Mouse (Mus musculus) granulocyte monocyte progenitor cell, adult 5-6 weeks (primary cell): ENCODE results near the gene Itpripl1. TPM values are rescaled to one million over a fixed set of nuclear protein-coding genes. Genes with fewer than 3 reads are reported as not detected.
"Not testable (repeated sequence)": the region's sequence is repeated elsewhere in the genome, so short reads cannot be mapped to it uniquely, and the experiment has no call there.

ENCODE experiments used
- ATAC-seq: replicated peaks from 2 replicates; pipeline ENCODE4 v1.8.0; 2016; ENCODE audit warnings: mild to moderate bottlenecking, moderate TSS enrichment, inconsistent platforms; ENCODE audit not compliant: poor library complexity, severe bottlenecking
- total RNA-seq, 2 experiments: library from RNA; stranded (forward) in 1 of 2; stranded (reverse) in 1 of 2; fragments of 200-712, 200-1000 nt in 1 of 2; fragments of >200 nt in 1 of 2; fragmentation: Nextera tagmentation in 1 of 2; gene quantifications; 2 replicates each; pipeline ENCODE4 v1.2.3; 2014 to 2017

Itpripl1 gene
- total RNA-seq (2014; fragmentation: Nextera tagmentation) (27.7 and 33.8 TPM in 2 replicates), total RNA-seq (2017) (22.5 and 26.2 TPM in 2 replicates)

DNA sequence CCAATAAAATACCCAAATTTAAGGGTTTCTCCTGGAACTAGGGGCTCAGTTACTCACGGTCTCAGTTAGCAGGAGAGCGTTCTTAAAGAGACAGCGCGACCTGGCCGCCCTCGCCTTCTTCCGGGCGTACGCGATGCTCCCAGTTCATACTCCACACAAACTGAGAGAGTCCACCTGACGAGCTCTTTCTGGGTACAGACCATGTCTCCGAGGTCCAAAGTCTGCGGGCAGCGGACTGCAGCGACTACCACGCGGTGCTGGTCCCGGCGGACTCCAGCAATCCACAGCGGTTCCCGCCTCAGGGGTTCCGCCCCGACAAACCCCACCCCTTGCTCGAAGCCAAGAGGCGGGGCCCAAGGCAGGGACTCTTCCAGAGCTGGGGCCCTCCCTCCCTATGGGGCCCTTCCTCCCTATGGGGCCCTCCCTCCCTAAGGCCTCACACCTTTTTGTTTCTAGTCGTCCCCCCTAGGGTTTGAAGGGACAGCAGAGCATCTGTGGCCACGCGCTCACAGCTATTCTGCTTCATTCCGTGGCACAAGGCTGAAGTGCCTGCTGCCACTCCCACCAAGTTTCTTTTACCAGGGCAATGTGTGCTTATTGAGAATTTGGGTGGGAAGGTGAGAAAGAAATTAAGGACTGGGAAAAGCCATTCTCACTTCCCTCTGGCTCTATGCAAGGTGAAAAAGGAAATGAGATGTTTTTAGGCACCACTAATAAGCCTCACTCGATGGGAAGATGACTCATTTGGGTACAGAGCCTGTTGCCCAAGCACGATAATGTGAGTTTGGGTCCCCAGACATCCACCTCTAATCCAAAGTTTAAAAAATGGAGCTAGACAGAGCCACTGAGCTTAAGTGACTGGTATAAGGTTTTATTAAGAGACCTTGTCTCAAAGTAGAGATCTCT, at the start of gene Itpripl1:
Gene Itpripl1, minus strand, starts transcription at position 285 of the 906 bp plus-strand sequence.
- ATAC-seq, result peak; percentile 87

DNA sequence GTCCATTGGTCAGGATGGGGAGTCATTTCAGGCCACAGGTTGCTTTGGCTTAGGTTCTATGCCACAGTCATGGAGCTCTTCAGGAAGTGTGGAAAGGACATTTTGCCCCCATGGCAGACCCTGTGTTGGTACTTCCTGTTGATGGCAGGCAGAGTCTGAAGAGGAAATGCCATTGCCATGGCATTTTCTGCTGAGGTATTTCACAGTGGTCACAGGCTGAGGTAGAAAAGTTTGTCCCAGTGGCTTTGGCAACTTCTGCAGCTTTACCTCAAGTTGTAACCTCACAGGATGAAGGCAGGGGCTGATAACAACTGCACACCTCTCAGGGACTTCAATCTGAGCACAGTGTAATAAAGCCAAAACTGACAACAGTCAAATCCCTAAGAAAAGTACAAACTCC, 46.3 kb upstream of the Itpripl1 start:
- peak; percentile 56 for ATAC-seq

DNA sequence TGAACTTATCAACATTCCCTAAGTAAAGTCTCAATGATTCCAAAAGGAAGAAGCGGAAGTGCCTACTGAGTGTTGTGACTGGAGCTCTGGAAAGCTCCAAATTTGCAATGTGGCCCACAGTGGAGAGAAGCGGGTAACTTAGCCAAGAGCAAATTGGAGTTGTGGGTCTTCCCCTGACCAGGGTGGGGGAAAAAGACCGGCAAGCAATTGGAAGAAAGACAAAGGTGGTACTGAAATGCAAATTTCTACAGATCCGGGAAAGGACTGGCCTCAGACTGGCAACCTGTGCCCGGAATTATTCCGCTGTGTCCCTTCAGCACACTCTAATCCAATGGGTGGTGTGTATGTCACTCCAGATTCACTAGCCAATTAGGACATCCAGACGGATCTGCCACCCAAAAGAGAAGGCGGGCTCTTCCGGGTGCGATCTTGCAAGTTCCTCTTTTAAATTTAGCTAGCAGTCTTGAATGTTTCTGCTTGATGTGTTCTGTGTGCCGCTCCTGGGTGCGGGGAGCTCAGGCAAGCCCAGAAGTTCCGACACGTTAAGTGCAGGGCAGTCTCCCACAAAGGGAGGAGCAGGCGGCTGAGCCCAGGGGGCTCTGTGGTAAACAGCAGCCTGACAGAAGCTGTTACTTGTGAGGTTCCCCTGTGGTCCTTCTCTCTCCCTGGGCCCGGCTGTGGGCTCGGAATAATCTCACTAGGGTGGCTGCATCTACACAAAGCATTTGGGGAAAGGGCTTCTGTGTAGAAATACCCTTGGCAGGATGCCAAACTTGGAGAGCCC, 39.5 kb upstream of the Itpripl1 start:
- peak; percentile 99 for ATAC-seq

DNA sequence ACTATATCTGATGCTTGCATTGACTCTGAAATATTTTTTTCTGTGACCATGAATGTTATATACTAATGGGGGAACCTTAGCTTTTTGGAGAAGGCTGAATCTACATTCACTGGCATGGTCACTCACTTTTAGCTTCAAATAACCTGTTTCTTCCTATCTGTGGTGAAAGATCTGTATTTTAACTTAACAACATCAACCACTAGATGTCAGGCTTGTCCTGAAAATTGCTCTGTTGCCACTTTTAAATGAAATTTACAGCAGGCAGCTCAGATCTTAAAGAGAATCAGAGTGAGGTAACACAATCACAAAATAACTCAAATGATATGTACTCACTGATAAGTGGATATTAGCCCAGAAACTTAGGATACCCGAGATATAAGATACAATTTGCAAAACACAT, 23.0 kb upstream of the Itpripl1 start:
- 0 out of 2 replicates have a peak, but pooled peaks have one; percentile 33 for ATAC-seq

DNA sequence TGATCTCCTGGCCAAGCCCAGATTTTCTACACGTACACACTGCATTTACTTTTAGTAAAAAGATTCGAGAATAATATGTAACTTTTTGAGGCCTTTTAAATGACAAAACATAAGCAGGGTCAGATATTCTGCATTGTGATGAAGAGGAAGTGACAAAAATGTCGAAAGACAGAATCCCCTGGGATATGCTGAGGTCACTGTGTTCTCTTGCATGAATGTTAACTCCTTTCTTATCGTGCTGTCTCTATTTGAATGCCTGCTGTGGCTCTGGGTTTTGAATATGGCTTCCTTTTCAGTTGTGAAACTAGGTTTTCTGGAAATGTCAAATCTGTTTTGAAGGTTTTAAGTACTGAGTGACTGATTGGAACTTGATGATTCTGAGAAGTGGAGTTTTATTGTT, 22.4 kb upstream of the Itpripl1 start:
- ATAC-seq, result no peak

DNA sequence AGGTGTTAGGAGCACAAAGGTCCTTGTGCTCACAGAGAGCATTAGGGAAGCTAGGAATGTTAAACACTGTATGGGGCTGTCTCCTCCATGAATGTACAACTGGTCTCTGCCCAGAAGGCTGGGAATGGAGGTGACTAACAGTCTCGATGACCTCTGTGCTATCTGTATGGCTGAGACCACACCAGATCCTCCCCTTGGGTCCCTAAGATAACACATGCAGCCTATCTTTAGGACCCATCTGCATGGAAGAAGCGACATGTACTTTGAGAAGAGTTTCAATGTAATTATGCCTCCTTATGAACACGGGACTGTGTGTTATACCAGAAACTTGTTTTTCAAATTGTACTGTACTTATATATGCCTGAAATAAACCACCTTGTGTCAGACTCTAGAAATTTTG, 2.5 kb upstream of the Itpripl1 start:
- no peak for ATAC-seq

DNA sequence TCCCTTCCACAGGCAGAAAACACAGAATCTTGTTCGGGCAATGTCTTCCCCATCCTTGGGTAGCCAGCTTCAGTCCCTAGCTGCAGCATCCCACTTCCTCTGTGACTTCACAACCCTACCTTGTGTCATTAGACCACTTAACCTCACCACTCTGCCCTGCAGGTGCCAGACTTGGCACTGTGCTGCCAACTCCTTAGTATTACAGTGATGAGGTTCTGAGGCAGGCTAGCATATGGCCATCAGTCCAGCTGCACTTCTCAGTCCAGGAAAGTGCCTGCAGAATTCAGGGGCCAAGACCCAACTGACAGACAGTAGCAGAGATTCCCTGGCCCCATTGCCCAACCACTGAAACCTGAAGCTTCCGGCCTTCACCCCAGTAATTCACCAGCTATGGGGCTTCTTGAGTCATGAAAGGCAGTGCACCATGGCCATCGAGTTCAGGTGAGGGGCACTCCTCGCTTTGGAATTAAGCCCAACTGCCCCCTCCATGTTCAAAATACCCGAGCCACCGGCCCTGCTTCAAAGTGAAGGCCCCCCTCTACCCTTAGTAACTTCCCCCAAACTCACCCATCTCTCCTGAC, 575 bp downstream of the Itpripl1 start:
- peak; percentile 45 for ATAC-seq

DNA sequence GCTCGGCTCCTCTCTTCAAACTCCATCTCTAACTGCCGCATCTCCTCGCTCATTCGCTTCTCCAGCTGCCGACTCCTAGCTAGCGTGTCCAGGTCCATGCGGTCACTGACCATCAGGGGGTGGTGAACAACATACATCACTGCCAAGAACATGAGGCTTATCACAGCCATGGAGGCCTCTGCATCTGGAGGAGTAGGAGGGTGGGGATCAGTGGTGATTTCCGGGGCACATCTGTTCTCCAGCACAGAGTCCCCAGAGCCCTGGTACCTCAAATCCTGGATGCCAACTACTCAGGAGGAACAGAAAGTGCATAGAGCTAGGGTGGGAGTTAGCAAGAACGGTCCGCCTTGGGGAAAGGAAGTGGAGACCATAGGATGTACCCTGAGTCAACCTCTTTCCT, 1.2 kb downstream of the Itpripl1 start:
- peak; percentile 48 for ATAC-seq

DNA sequence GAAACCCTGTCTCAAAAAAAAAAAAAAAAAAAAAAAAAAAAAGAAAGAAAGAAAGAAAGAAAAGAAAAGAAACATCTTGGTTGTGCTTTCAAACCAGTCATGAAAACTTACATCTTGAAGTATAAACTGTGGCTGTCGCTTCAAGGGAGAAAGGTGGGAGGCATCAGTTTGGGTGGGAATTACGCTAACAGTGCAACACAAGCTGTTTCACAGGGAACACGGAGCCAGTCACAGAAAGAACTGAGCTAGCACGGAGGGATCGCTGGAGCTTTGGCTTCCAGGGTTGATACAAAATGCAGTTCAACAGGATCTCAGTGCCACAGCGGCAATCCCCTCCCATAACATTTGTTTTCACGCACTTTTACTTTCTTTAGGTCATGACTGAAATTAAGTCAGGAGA, 3.2 kb downstream of the Itpripl1 start:
- no peak for ATAC-seq

DNA sequence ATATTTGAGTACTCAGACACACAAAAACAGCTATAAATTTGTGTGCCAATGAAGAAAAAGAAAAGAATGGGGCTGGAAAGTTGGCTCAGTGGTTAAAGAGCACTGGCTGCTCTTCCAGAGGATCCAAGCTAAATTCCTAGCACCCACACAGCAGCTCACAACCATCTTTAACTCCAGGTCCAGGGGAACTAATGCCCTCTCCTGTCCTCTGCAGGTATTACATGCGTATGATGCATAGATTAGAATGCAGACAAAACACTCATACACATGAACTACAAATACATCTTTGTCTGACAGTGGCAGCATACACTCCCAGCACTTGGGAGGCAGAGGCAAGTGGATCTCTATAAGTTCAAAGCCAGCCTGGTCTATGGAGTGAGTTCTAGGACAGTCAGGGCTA, 3.6 kb downstream of the Itpripl1 start:
- no peak for ATAC-seq

DNA sequence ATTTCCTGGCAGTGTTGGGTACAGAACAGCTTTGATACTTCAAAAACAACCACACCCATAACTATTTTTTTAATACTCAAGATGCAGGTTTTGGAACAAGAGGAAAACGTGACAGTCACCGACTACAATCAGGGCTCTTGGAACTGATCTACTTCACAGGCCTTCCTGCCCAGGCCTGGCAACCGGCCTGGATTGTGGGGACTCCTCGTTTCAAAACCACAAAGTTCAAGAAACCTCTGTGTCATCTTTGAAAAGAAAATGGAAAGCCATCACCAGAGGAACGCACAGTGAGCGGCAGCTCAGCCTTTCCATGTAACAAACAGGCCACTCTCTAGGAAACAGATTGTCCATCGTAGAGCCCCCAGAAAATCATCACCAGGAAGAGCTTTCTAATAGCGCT, 4.1 kb downstream of the Itpripl1 start:
- ATAC-seq, result no peak

DNA sequence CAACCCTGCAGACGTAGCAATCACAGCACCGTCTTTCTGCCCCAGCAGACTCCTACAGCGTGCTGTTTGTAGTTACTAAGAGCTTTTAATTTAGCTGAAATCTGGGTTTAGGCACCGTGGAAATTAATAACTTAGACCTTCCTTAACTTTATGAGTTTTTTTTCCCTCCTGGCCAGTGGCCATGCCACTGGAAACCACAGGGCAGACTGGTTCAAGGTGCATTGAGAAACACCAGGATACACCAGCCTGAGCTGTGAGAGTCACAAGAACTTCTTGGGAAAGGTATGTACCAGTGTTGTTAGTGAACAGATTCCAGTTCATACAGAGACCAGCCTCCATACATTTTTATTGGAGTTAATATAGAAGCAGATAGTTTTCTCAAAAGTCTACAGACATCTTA, 4.8 kb downstream of the Itpripl1 start:
- no peak for ATAC-seq

DNA sequence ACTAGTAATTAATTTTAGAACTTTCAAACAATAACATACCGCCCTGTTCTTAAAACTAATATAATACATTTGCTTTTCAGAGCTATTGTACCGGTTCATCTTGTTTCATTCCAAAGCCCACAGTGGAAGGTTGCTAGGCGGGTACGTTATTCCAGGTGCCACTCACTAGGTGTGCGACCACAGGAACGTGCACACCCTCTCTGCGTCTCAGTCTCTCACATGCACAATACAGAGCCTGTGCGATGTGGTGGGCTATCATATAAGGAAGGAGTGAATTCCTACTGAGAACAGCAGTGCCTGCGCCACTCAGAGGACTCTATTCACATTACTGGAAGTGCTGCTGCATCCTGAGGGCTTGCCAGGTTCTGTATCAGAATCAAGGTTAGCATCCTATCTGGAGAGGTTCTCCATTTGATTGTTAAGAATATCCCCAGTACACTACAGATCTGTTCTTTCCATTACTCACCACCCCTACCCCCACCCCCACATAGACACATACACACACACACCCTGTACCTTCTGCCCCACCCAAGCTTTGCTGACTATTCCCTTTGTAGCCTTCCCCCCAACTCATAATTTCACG, 5.3 kb downstream of the Itpripl1 start:
- ATAC-seq, result no peak

DNA sequence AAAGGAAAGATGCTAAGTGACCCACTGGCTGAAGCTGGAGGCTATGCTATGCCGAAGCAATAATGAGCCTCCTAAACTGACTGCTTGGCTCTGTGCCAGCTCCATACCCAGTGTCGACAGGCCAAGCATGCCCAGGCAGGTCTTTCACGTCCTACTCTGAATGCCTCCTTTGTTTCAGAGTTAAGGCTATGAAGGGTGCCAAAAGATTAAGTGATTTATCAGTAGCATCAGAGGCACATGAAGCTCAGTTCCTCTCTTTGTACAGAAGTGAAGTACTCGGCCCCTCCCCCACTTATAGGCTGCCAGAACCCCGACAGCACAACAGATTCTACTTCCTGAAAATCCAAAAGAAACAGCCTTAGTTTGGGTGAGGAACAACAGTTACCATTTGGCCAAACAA, 6.3 kb downstream of the Itpripl1 start:
- ATAC-seq, result peak; percentile 60

DNA sequence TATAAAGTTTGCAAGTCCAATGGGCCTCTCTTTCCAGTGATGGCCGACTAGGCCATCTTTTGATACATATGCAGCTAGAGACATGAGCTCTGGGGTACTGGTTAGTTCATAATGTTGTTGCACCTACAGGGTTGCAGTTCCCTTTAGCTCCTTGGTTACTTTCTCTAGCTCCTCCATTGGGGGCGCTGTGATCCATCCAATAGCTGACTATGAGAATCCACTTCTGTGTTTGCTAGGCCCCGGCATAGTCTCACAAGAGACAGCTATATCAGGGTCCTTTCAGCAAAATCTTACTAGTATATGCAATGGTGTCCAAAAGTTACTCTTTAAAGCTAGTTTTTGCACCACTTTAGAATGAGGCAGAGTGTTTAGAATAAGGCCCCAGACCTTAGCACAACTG, 8.0 kb downstream of the Itpripl1 start:
- not testable (repeated sequence) for ATAC-seq

DNA sequence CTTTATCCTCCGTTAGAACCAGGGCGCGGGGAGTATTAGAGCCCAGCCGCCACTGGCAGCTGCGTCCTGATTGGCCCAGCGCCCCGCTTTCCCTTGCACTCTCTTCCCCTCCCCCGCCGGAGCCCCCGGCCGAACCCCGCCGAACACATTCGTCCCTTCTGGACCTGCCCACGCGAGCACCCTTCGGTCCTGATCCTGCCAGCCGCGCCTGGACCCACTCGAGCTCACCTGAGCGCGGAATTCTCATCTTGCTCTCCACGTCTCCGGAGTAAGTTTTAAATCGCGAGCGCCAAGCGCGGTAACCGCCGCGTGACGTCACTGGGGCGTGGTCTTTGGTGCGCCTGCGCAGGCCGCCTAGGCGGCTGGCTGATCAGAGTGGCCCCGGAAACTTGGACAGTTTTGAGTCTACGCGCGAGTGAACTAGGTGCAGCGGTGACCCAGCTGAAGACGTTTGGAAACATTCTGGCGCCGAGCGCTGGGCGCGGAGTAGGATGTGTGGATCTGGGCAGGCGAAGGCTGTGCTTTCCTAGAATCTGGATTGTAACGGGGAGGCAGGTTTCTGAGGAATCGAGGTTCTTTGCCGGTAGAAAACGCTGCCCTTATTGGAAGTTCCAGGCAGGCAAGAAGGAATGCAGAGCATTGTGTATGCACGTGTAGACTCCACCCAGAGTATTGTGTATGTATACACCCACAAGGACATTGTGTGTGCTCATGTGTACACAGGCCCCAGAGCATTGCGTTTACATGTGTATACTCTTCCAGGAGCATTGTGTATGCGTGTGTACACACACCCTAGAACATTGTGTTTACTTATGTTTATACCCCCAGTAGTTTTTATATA, 9.4 kb downstream of the Itpripl1 start, which contains the start of gene Ncaph:
Gene Ncaph, minus strand, starts transcription at position 334 of the 841 bp plus-strand sequence.
- ATAC-seq, result peak; percentile 72

DNA sequence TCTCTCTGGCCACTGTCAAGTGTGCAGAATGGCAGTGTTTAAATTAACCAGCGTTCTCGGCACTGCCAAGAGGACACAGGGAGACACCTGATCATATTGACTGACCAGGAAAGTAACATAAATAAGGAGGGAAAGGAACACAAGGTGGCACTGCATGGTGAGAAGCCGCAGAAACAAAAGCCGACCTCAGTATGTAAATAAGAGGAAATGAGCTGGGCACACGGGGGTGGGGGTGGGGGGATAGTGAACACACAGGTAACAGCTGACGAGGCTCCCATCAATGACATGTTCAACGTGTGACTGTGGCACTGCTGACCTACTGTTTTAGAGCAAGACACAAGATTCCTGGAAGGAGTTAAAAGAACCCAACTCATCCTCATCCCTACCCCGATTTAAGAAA, 11.9 kb downstream of the Itpripl1 start:
- no peak for ATAC-seq

DNA sequence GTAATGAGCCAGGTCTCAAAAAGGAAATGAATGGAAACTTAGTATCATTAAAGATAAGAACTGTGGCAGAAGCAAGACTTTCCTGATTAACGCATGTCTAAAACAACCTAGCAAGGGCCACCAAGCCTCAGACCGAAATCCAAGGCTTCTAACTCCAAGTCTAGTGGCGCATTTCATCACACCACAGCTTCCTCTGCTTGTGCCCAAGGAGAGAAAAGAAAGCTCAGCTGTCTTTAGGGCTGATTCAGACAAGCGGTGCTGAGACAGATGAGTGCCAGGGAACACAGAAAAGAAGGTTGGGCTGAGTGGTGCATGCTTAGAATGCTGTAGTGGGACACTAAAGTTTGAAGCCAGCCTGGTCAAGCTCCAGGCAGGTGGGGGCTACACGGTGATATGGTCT, 14.3 kb downstream of the Itpripl1 start:
- ATAC-seq, result no peak

DNA sequence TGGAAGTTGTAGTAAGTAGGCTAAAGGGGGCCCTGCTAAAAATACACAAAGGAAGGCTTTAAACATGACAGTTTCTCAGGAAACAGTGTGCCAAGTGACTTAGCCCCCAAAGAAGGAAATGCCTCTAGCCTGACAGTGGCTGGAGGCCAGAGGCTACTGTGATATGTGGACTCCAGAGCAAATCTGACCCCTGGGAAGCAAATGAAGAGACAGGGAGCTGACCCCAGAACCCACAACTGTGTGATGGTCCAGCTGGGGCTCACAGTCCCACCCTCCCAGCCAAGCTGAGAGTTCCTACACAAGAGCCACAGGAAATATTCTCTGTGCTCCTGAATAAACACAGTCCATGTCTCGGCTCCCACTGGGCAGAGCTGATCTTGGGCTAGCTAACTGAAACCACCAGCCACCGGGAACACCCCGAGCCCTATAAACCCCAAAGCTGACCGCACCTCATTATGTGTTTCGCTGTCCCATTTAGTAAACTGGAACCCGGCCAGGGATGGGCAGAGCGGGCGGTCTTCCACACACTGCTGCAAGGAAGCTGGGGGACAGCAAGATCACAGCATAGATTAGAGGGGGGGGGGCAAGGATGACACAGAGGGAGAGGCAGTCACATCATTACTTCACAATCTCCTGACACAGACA, 21.5 kb downstream of the Itpripl1 start:
- ATAC-seq, result no peak
